Mouse (Mus musculus) CD8-positive naive resting alpha-beta T cell, adult 2 months (primary cell): ENCODE results near the gene Gm17631.
"Not testable (repeated sequence)": the region's sequence is repeated elsewhere in the genome, so short reads cannot be mapped to it uniquely, and the experiment has no call there.

Source experiments
- DNase-seq, 2 experiments: peaks; one replicate each; pipeline ENCODE4 v3.0.0; 2022; ENCODE audit warnings: low read depth in 2 of 2, low spot score in 2 of 2

Gm17631 gene

GRCm38 (mm10) chr6:129862349-129862748 lies at the start of gene Gm17631:
Gm17631 (plus strand) TSS chr6:129862649.
- not testable (repeated sequence) for DNase-seq

GRCm38 (mm10) chr6:129817731-129818130 lies 44.7 kb upstream of the Gm17631 start:
- DNase-seq: no peak

- DNase-seq: no peak
Observed at GRCm38 (mm10) chr6:129824004-129824403, 38.4 kb upstream of the Gm17631 start.

GRCm38 (mm10) chr6:129825559-129825958 lies 36.9 kb upstream of the Gm17631 start:
- DNase-seq: no peak

GRCm38 (mm10) chr6:129876549-129876948 lies 14.1 kb downstream of the Gm17631 start, which contains the start of gene Klra17:
Klra17 (minus strand) TSS chr6:129876672.
- no peak for DNase-seq

GRCm38 (mm10) chr6:129882525-129882924 lies 20.1 kb downstream of the Gm17631 start:
- DNase-seq: no peak
